Mouse (Mus musculus): ENCODE results near the gene Glp2r. TPM values are rescaled to one million over a fixed set of nuclear protein-coding genes. Genes with fewer than 3 reads are reported as not detected.

The Glp2r gene
- total RNA-seq, 2 experiments from 2014 or later: 0.07 TPM; not detected in 1

- DNase-seq (ENCODE audit: low spot score in 2 of 2): no peak
Observed at GRCm38 (mm10) chr11:67640299-67640698, 130.7 kb downstream of the Glp2r start.

GRCm38 (mm10) chr11:67638401-67638800 is 132.6 kb downstream of the Glp2r start:
- DNase-seq (ENCODE audit: low spot score in 2 of 2): no peak

- no peak for DNase-seq (ENCODE audit: low spot score in 2 of 2)
Observed at GRCm38 (mm10) chr11:67636905-67637586, 133.9 kb downstream of the Glp2r start.

GRCm38 (mm10) chr11:67636201-67636600 is 134.8 kb downstream of the Glp2r start:
- no peak for DNase-seq (ENCODE audit: low spot score in 2 of 2)

- no peak for DNase-seq (ENCODE audit: low spot score in 2 of 2)
Observed at GRCm38 (mm10) chr11:67633620-67634229, 137.2 kb downstream of the Glp2r start.

GRCm38 (mm10) chr11:67632906-67633305 is 138.0 kb downstream of the Glp2r start:
- DNase-seq (ENCODE audit: low spot score in 2 of 2): no peak

GRCm38 (mm10) chr11:67628522-67628921 is 142.4 kb downstream of the Glp2r start:
- DNase-seq (ENCODE audit: low spot score in 2 of 2): no peak

- no peak for DNase-seq (ENCODE audit: low spot score in 2 of 2)
Observed at GRCm38 (mm10) chr11:67627179-67627578, 143.8 kb downstream of the Glp2r start.

GRCm38 (mm10) chr11:67622340-67622739 is 148.6 kb downstream of the Glp2r start:
- DNase-seq (ENCODE audit: low spot score in 2 of 2): no peak

- DNase-seq (ENCODE audit: low spot score in 2 of 2): no peak
Observed at GRCm38 (mm10) chr11:67616557-67617239, 154.3 kb downstream of the Glp2r start.

- DNase-seq (ENCODE audit: low spot score in 2 of 2): no peak
Observed at GRCm38 (mm10) chr11:67612158-67612839, 158.7 kb downstream of the Glp2r start.

Other genes starting within 250 kb of the Glp2r start
- gene Rcvrn, start 75.8 kb downstream of the Glp2r start, total RNA-seq (2021): under 1 TPM; 0.38 to 0.50 TPM
- gene Gsg1l2, start 3.5 kb upstream of the Glp2r start, total RNA-seq (2021): not detected
- gene Dhrs7c, start 27.0 kb upstream of the Glp2r start, total RNA-seq (2021): under 1 TPM in 1 of 2 experiments, not detected in 1; 0.29 TPM
- 1 to 10 TPM in 1 of 2 experiments, under 1 TPM in 1; 0.56 to 1.2 TPM for gene Usp43, start 151.0 kb upstream of the Glp2r start, total RNA-seq (2021)
- not detected for gene Cfap52, start 194.5 kb upstream of the Glp2r start, total RNA-seq (2021)
- gene Stx8, start 195.0 kb upstream of the Glp2r start, total RNA-seq (2021): 10 to 100 TPM; 30.5 to 35.4 TPM

Data from adrenal gland, adult 18-20 months (tissue).